Mouse (Mus musculus) kidney, embryonic 14.5 days (tissue): ENCODE results near the gene Wnt16. TPM values are rescaled to one million over a fixed set of nuclear protein-coding genes. Genes with fewer than 3 reads are reported as not detected.

ENCODE experiments used
- ATAC-seq: fragments of 200-750 bp; cut with Nextera tagmentation; 2 replicates; pipeline ENCODE4 v1.8.0; 2017; ENCODE audit warnings: moderate number of reproducible peaks, mild to moderate bottlenecking, moderate TSS enrichment, moderate library complexity; ENCODE audit not compliant: low FRiP score, low TSS enrichment
- H3K27ac ChIP-seq: fragments of 300-500 bp; sonication (generic); 2 replicates; pipeline ENCODE4 v1.5.1; 2014; ENCODE audit warnings: low read depth, mild to moderate bottlenecking, low read length, moderate library complexity, mixed read lengths
- H3K27me3 ChIP-seq: fragments of 300-500 bp; sonication (generic); 2 replicates; pipeline ENCODE4 v1.6.1; 2014; ENCODE audit warnings: mild to moderate bottlenecking, low read length; ENCODE audit not compliant: control insufficient read depth, insufficient read depth
- H3K36me3 ChIP-seq: fragments of 300-500 bp; sonication (generic); 2 replicates; pipeline ENCODE4 v1.6.1; 2014; ENCODE audit warnings: low read length, mixed read lengths; ENCODE audit not compliant: control insufficient read depth, insufficient read depth
- H3K4me1 ChIP-seq: fragments of 300-500 bp; sonication (generic); 2 replicates; pipeline ENCODE4 v1.6.1; 2014; ENCODE audit warnings: low read length, mixed read lengths; ENCODE audit not compliant: control insufficient read depth, insufficient read depth
- H3K4me2 ChIP-seq: fragments of 300-500 bp; sonication (generic); replicated peaks from 2 replicates; pipeline ENCODE4 v1.6.1; 2014; ENCODE audit warnings: low read depth, mild to moderate bottlenecking, low read length
- H3K4me3 ChIP-seq: fragments of 300-500 bp; sonication (generic); 2 replicates; pipeline ENCODE4 v1.5.1; 2014; ENCODE audit warnings: mild to moderate bottlenecking, low read length
- H3K9ac ChIP-seq: fragments of 300-500 bp; sonication (generic); 2 replicates; pipeline ENCODE4 v1.6.1; 2014; ENCODE audit warnings: low read depth, mild to moderate bottlenecking, low read length, moderate library complexity
- H3K9me3 ChIP-seq: fragments of 300-500 bp; sonication (generic); 2 replicates; pipeline ENCODE4 v1.6.1; 2016; ENCODE audit warnings: low read length; ENCODE audit not compliant: control insufficient read depth
- WGBS: fragments of 180-500 bp; shearing (Covaris S2); extraction: QIAGEN DNeasy Blood & Tissue Kit; methylation state at CpG from one replicate; pipeline ENCODE4 v1.1.7; 2014; 5-methylcytosine and 5-hydroxymethylcytosine counted together
- polyA plus RNA-seq: library from polyadenylated mRNA; unstranded; fragments of >200 nt; fragmentation: Nextera tagmentation; extraction: Ambion mirVana; gene quantifications from 2 replicates; pipeline ENCODE4 v1.2.1, GENCODE M21; 2014

The Wnt16 gene
- polyA plus RNA-seq, 1 experiment from 2014 or later, result 1.2 TPM

GRCm38 (mm10) chr6:22269840-22270521 lies 18.0 kb upstream of the Wnt16 start:
- H3K4me2 ChIP-seq, result no peak overlapping the region
- H3K4me1 ChIP-seq, result no peaks in the 10 kb centered on the region
- H3K9me3 ChIP-seq, result no peaks in the 10 kb centered on the region
- H3K4me3 ChIP-seq, result no peak overlapping the region
- H3K9ac ChIP-seq, result no peak overlapping the region
- WGBS, result 73% methylated on average over 8 of the region's 8 CpGs
- no peak overlapping the region for H3K27ac ChIP-seq
- H3K27me3 ChIP-seq, result no peaks in the 10 kb centered on the region
- H3K36me3 ChIP-seq, result no peaks in the 10 kb centered on the region
- ATAC-seq, result no peak

- H3K27me3 ChIP-seq, result no peaks in the 10 kb centered on the region
- H3K9ac ChIP-seq, result no peak overlapping the region
- no peak overlapping the region for H3K27ac ChIP-seq
- H3K36me3 ChIP-seq, result no peaks in the 10 kb centered on the region
- WGBS, result 89% methylated on average over 3 of the region's 3 CpGs
- H3K4me2 ChIP-seq, result no peak overlapping the region
- no peaks in the 10 kb centered on the region for H3K9me3 ChIP-seq
- peaks cover 7% of the 10 kb centered on the region; the same call in 1 of the 2 replicates for H3K4me1 ChIP-seq
- H3K4me3 ChIP-seq, result no peak overlapping the region
- no peak for ATAC-seq
These were observed 10.1 kb upstream of the Wnt16 start for GRCm38 (mm10) chr6:22277941-22278340.

GRCm38 (mm10) chr6:22280217-22280861 lies 7.7 kb upstream of the Wnt16 start:
- H3K9ac ChIP-seq, result no peak overlapping the region
- WGBS, result 31% methylated on average over 14 of the region's 14 CpGs
- no peaks in the 10 kb centered on the region for H3K27me3 ChIP-seq
- H3K36me3 ChIP-seq, result no peaks in the 10 kb centered on the region
- ATAC-seq, result peak; percentile 83
- no peak overlapping the region for H3K27ac ChIP-seq
- H3K4me1 ChIP-seq, result peaks cover 7% of the 10 kb centered on the region; the same call in 1 of the 2 replicates
- H3K4me2 ChIP-seq, result no peak overlapping the region; the same call in 1 of the 2 replicates
- H3K4me3 ChIP-seq, result peak overlapping the region; percentile 6; the same call in 1 of the 2 replicates
- H3K9me3 ChIP-seq, result no peaks in the 10 kb centered on the region

GRCm38 (mm10) chr6:22282405-22282804 lies 5.6 kb upstream of the Wnt16 start:
- Histone ChIP-seq H3K4me1 (peaks cover 7% of the 10 kb centered on the region; the same call in 1 of the 2 replicates), H3K4me3 (no peak overlapping the region), H3K9me3 (no peaks in the 10 kb centered on the region), H3K27me3 (peaks cover 8% of the 10 kb centered on the region; the same call in 1 of the 2 replicates), H3K9ac (no peak overlapping the region), H3K4me2 (no peak overlapping the region), H3K36me3 (no peaks in the 10 kb centered on the region), H3K27ac (no peak overlapping the region)
- no peak for ATAC-seq
- 87% methylated on average over 4 of the region's 4 CpGs for WGBS

GRCm38 (mm10) chr6:22288737-22289460 lies 872 bp downstream of the Wnt16 start:
- H3K27ac ChIP-seq, result no peak overlapping the region
- H3K27me3 ChIP-seq, result peaks cover 37% of the 10 kb centered on the region
- peak overlapping the region; percentile 64 for H3K4me2 ChIP-seq
- peak overlapping the region; percentile 31; the same call in 1 of the 2 replicates for H3K9ac ChIP-seq
- ATAC-seq, result peak; percentile 70
- WGBS, result under 1% methylated on average over 38 of the region's 38 CpGs
- H3K4me3 ChIP-seq, result peak overlapping the region; percentile 38
- H3K36me3 ChIP-seq, result no peaks in the 10 kb centered on the region
- no peaks in the 10 kb centered on the region for H3K9me3 ChIP-seq
- H3K4me1 ChIP-seq, result peaks cover 20% of the 10 kb centered on the region; the same call in 1 of the 2 replicates

- Histone ChIP-seq H3K4me3 (peak overlapping the region; percentile 38), H3K27me3 (peaks cover 37% of the 10 kb centered on the region), H3K9me3 (no peaks in the 10 kb centered on the region), H3K27ac (no peak overlapping the region), H3K36me3 (no peaks in the 10 kb centered on the region), H3K4me1 (peaks cover 20% of the 10 kb centered on the region; the same call in 1 of the 2 replicates), H3K4me2 (peak overlapping the region; percentile 64), H3K9ac (0 out of 2 replicates have a peak overlapping the region, but pooled peaks have one; percentile 31)
- ATAC-seq, result no peak
- 2% methylated on average over 21 of the region's 21 CpGs for WGBS
These were observed 1.5 kb downstream of the Wnt16 start for GRCm38 (mm10) chr6:22289461-22290021.

- no peak for ATAC-seq
- Histone ChIP-seq H3K27ac (no peak overlapping the region), H3K9me3 (no peaks in the 10 kb centered on the region), H3K4me1 (peaks cover 20% of the 10 kb centered on the region; the same call in 1 of the 2 replicates), H3K9ac (no peak overlapping the region), H3K4me3 (no peak overlapping the region), H3K27me3 (peaks cover 37% of the 10 kb centered on the region), H3K4me2 (no peak overlapping the region), H3K36me3 (no peaks in the 10 kb centered on the region)
- WGBS, result 78% methylated on average over 8 of the region's 8 CpGs
These were observed 2.8 kb downstream of the Wnt16 start for GRCm38 (mm10) chr6:22290790-22291189.

GRCm38 (mm10) chr6:22292056-22292455 lies 4.0 kb downstream of the Wnt16 start:
- no peak overlapping the region for H3K27ac ChIP-seq
- no peak for ATAC-seq
- WGBS, result 41% methylated on average over 4 of the region's 4 CpGs
- H3K4me1 ChIP-seq, result peaks cover 20% of the 10 kb centered on the region; the same call in 1 of the 2 replicates
- H3K9me3 ChIP-seq, result no peaks in the 10 kb centered on the region
- H3K36me3 ChIP-seq, result no peaks in the 10 kb centered on the region
- H3K27me3 ChIP-seq, result peaks cover 31% of the 10 kb centered on the region
- no peak overlapping the region for H3K4me2 ChIP-seq
- no peak overlapping the region for H3K4me3 ChIP-seq
- H3K9ac ChIP-seq, result no peak overlapping the region
